Mouse (Mus musculus): ENCODE data around the gene Nelfe. TPM values are rescaled to one million over a fixed set of nuclear protein-coding genes. Genes with fewer than 3 reads are reported as not detected.
A peak's percentile ranks its signal among the peaks of the same experiment; 100 is the strongest.
"Not testable (repeated sequence)": the region's sequence is repeated elsewhere in the genome, so short reads cannot be mapped to it uniquely, and the experiment has no call there.

The Nelfe gene
- 82.7 and 88.9 TPM in 2 replicates for polyA plus RNA-seq (2015; fragmentation: Nextera tagmentation; extraction: Ambion mirVana)

GRCm38 (mm10) chr17:34849722-34850516 lies at the start of gene Nelfe, which contains the start of gene Skiv2l:
TSS of gene Nelfe (plus strand) at chr17:34850391.
TSS of gene Skiv2l (minus strand) at chr17:34850210.
- ATAC-seq (ENCODE audit: low FRiP score), result peak; percentile 97
- peak within 1 kb of the TSS; percentile 90 for H3K9ac ChIP-seq
- WGBS, result under 1% methylated on average over 54 of the region's 65 CpGs
- H3K36me3 ChIP-seq, result peaks cover 61% of the 10 kb centered on the region
- peaks cover 31% of the 10 kb centered on the region for H3K4me1 ChIP-seq (replicated peaks)
- H3K4me3 ChIP-seq, result peak within 1 kb of the TSS; percentile 80
- peak within 1 kb of the TSS; percentile 91 for H3K4me2 ChIP-seq
- no peaks in the 10 kb centered on the region for H3K9me3 ChIP-seq
- peak within 1 kb of the TSS; percentile 77 for H3K27ac ChIP-seq
- H3K27me3 ChIP-seq, result no peaks in the 10 kb centered on the region

GRCm38 (mm10) chr17:34800781-34801305 lies 49.3 kb upstream of the Nelfe start:
- ATAC-seq (ENCODE audit: low FRiP score); H3K27ac ChIP-seq; H3K27me3 ChIP-seq; H3K9me3 ChIP-seq; H3K4me1 ChIP-seq (replicated peaks); H3K36me3 ChIP-seq; H3K4me2 ChIP-seq; H3K9ac ChIP-seq; H3K4me3 ChIP-seq: not testable (repeated sequence)
- 93% methylated on average over 16 of the region's 16 CpGs for WGBS

GRCm38 (mm10) chr17:34802756-34803155 lies 47.4 kb upstream of the Nelfe start:
- not testable (repeated sequence) for H3K4me2 ChIP-seq; H3K4me3 ChIP-seq; H3K4me1 ChIP-seq (replicated peaks); H3K27me3 ChIP-seq; ATAC-seq (ENCODE audit: low FRiP score); H3K27ac ChIP-seq; H3K36me3 ChIP-seq; H3K9me3 ChIP-seq; H3K9ac ChIP-seq
- 89% methylated on average over 9 of the region's 9 CpGs for WGBS

GRCm38 (mm10) chr17:34803367-34803766 lies 46.8 kb upstream of the Nelfe start:
- not testable (repeated sequence) for H3K4me1 ChIP-seq (replicated peaks); H3K9ac ChIP-seq; ATAC-seq (ENCODE audit: low FRiP score); H3K27ac ChIP-seq; H3K27me3 ChIP-seq; H3K4me2 ChIP-seq; H3K4me3 ChIP-seq; H3K9me3 ChIP-seq; H3K36me3 ChIP-seq
- WGBS, result 94% methylated on average over 6 of the region's 6 CpGs

- H3K9ac ChIP-seq; H3K9me3 ChIP-seq; ATAC-seq (ENCODE audit: low FRiP score); H3K4me3 ChIP-seq; H3K36me3 ChIP-seq; H3K27me3 ChIP-seq; H3K4me2 ChIP-seq; H3K27ac ChIP-seq; H3K4me1 ChIP-seq (replicated peaks): not testable (repeated sequence)
- 93% methylated on average over 6 of the region's 6 CpGs for WGBS
These were observed 45.9 kb upstream of the Nelfe start, which contains the start of gene Cyp21a1 for GRCm38 (mm10) chr17:34804301-34804700. TSS of gene Cyp21a1 (minus strand) at chr17:34804561.

GRCm38 (mm10) chr17:34804871-34805562 lies 45.2 kb upstream of the Nelfe start:
- Histone ChIP-seq H3K27ac (no peak overlapping the region), H3K36me3 (no peaks in the 10 kb centered on the region), H3K9me3 (peaks cover 7% of the 10 kb centered on the region; the same call in 1 of the 2 replicates), H3K4me3 (no peak overlapping the region), H3K4me2 (no peak overlapping the region), H3K9ac (no peak overlapping the region), H3K4me1 (replicated peaks) (no peaks in the 10 kb centered on the region), H3K27me3 (no peaks in the 10 kb centered on the region)
- ATAC-seq (ENCODE audit: low FRiP score), result no peak
- WGBS, result 70% methylated on average over 6 of the region's 6 CpGs

GRCm38 (mm10) chr17:34807176-34807575 lies 43.0 kb upstream of the Nelfe start:
- H3K36me3 ChIP-seq, result no peaks in the 10 kb centered on the region
- no peaks in the 10 kb centered on the region for H3K27me3 ChIP-seq
- H3K9ac ChIP-seq, result no peak overlapping the region
- no peak overlapping the region for H3K4me3 ChIP-seq
- H3K4me1 ChIP-seq (replicated peaks), result no peaks in the 10 kb centered on the region
- no peak for ATAC-seq (ENCODE audit: low FRiP score)
- H3K27ac ChIP-seq, result no peak overlapping the region
- peaks cover 7% of the 10 kb centered on the region; the same call in 1 of the 2 replicates for H3K9me3 ChIP-seq
- WGBS, result 70% methylated on average over 3 of the region's 3 CpGs
- H3K4me2 ChIP-seq, result no peak overlapping the region

- no peaks in the 10 kb centered on the region for H3K27me3 ChIP-seq
- no peaks in the 10 kb centered on the region for H3K36me3 ChIP-seq
- H3K9me3 ChIP-seq, result peaks cover 7% of the 10 kb centered on the region; the same call in 1 of the 2 replicates
- H3K9ac ChIP-seq, result no peak overlapping the region
- no peaks in the 10 kb centered on the region for H3K4me1 ChIP-seq (replicated peaks)
- no peak overlapping the region for H3K4me2 ChIP-seq
- no peak overlapping the region for H3K4me3 ChIP-seq
- WGBS, result 88% methylated on average over 6 of the region's 6 CpGs
- H3K27ac ChIP-seq, result no peak overlapping the region
- ATAC-seq (ENCODE audit: low FRiP score), result no peak
These were observed 41.5 kb upstream of the Nelfe start for GRCm38 (mm10) chr17:34808599-34809205.

GRCm38 (mm10) chr17:34810411-34810810 lies 39.8 kb upstream of the Nelfe start:
- 91% methylated on average over 5 of the region's 5 CpGs for WGBS
- not testable (repeated sequence) for H3K27me3 ChIP-seq; H3K27ac ChIP-seq; H3K9ac ChIP-seq; H3K4me2 ChIP-seq; H3K9me3 ChIP-seq; H3K4me1 ChIP-seq (replicated peaks); H3K36me3 ChIP-seq; H3K4me3 ChIP-seq; ATAC-seq (ENCODE audit: low FRiP score)

GRCm38 (mm10) chr17:34810811-34811210 lies 39.4 kb upstream of the Nelfe start:
- not testable (repeated sequence) for ATAC-seq (ENCODE audit: low FRiP score); H3K36me3 ChIP-seq; H3K4me3 ChIP-seq; H3K27me3 ChIP-seq; H3K27ac ChIP-seq; H3K9me3 ChIP-seq; H3K4me2 ChIP-seq; H3K9ac ChIP-seq; H3K4me1 ChIP-seq (replicated peaks)
- WGBS, result 84% methylated on average over 8 of the region's 8 CpGs

- ATAC-seq (ENCODE audit: low FRiP score), result no peak
- Histone ChIP-seq H3K9me3 (no peaks in the 10 kb centered on the region), H3K36me3 (no peaks in the 10 kb centered on the region), H3K27me3 (no peaks in the 10 kb centered on the region), H3K9ac (peak overlapping the region; percentile 13; the same call in 1 of the 2 replicates), H3K4me2 (no peak overlapping the region), H3K4me1 (replicated peaks) (no peaks in the 10 kb centered on the region), H3K27ac (no peak overlapping the region), H3K4me3 (no peak overlapping the region)
- 78% methylated on average over 15 of the region's 15 CpGs for WGBS
These were observed 38.9 kb upstream of the Nelfe start for GRCm38 (mm10) chr17:34811275-34811674.

- H3K9me3 ChIP-seq; H3K4me2 ChIP-seq; H3K36me3 ChIP-seq; H3K4me3 ChIP-seq; H3K4me1 ChIP-seq (replicated peaks); H3K27ac ChIP-seq; H3K9ac ChIP-seq; ATAC-seq (ENCODE audit: low FRiP score); H3K27me3 ChIP-seq: not testable (repeated sequence)
- WGBS, result 55% methylated on average over 12 of the region's 12 CpGs
These were observed 36.4 kb upstream of the Nelfe start for GRCm38 (mm10) chr17:34813747-34814146.
